Mouse (Mus musculus) cerebellum, postnatal 14 days (tissue): ENCODE measurements around the gene Mmp25.

Source experiments
- DNase-seq, 2 experiments: peaks; one replicate each; pipeline ENCODE4 v3.0.0; 2021; ENCODE audit warnings: mixed read lengths in 2 of 2

The Mmp25 gene

DNA sequence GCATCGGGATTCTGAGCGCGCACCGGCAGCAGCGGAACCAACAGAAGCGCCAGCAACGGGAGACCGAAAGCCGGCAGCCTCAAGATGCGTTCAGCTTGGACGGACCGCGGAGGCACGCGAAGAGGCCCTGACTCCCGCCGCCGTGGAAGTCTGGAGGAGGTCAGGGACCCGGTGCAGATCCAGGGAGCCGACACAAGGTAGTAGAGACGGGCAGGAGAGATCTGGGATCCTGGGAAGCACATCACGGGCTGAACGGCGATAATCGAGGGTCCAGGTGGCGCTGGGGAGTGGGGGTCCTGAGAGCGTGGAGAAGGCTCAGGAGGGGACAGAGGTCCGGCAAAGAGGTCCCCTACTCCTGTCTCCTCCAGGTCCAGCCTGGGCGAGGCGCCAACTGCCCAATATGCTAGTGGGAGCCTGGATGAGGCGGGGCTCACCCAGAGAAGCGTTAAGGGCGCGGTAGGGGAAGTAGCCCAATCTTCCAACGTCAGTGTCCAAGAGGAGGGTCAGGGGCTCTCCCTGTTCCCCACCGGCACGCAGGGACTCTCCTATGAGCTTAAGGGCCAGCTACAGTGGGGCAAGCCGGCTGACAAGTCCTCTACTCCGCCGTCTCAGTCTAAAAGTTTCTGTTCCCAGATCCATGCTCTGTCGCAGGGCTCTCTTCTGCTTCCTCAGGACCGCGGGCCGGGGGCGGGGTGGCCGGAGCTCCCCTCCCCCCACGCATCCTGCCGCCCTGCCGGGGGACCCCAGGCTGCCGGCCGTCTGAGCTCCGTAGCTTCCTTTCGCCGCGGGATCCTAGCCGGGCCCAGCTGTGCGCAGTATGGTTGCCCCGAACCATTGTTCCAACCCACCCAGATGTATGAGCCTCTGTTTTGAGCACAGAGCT is at the start of gene Mmp25:
Mmp25 (minus strand) TSS at position 665 of the 883 bp plus-strand sequence.
- DNase-seq = peak; percentile 30 to 59

DNA sequence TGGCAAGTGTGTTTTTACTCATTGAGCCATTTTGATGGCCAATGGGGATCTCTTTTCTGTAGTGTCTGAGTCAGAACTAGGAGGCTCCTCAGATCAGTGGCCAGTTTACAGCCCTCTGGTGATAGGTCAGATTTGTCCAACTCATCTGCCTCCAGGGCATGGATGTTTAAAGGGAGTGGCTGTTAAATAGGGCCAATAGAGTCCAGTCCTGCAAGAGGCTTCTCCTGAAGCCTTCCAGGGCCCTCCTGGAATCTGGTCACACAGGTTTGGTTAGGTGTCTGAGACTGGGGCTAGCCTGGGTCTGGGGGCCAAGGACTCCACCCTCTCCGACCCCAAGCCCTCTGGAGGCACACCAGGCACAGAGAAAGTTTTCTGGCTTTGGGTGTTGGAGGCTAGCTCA is 49.4 kb upstream of the Mmp25 start:
- DNase-seq = no peak

DNA sequence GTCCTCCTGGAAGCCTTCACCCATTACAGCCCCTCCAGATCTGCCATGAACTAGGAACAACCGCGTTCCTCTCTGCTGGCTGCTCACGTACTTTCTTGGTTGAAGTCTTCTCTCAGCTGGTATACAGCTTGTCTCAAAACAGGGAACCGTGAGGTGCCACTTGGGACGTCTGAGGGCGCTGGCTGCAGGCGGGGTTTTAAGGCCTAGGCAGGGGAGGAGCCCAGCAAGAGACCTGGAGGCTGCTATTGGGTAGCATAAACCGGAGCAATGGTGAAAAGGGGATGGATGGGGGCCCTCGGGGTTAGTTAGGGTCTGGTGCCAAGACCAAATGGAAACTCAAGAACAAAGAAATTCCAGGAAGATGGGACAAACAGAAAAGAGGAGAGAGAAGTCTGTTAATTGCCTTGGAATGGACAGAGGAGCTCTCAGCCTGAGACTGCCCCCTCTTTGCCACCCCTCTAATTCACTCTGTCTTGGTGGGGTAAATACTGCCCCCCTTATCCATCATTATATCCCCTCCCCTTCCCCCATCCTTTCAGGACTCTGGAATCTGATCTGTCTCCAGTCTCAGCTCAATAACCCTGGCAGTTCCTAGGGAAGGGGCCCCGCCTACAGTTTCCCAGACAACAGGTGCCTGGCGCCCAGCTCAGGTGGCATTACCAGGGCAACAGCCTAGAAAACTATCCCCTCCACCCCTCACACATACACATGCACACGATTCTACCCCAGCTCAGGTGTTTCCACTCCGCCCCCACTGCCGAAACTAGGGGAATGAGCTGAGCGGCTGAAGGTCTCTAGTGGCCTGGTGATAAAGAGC is 39.0 kb upstream of the Mmp25 start, which contains the start of gene Cldn9:
Cldn9 (minus strand) TSS at position 171 of the 817 bp plus-strand sequence.
- no peak for DNase-seq

DNA sequence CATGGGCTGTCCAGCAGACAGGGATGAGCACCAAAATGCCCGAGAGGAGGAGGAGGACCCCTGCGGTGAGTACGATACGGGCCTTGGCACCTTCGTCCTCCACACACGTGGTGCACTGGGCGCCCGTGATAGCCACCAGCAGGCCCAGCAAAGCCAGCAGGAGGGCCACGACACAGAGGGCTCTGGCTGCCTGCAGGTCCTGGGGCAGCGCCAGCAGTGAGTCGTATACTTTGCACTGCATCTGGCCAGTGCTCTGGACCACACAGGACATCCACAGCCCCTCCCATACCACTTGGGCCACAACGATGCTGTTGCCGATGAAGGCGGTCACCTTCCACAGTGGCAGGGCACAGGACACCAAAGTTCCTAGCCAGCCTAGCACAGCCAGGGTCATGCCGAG is 38.1 kb upstream of the Mmp25 start:
- peak in 1 of 2 experiments; percentile 34 for DNase-seq

DNA sequence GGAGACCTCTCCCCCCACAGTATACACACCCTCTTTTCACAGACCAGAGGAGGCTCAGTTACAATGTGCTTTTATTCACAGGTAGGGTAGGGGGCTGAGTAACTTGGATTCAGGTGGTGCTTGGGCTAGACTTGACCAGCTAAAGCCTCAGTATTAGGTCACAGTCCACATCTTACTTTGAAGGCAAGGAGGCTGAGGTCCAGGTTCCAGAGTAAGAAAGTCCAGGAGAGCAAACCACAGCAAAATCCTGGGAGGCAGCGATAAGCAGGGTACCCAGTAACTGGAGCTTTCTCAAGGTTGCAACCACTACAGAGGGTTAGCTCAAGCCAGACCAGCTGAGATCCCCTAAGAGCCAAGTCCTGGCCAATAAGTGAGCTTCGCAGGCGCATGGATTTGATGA is 37.5 kb upstream of the Mmp25 start:
- no peak for DNase-seq

DNA sequence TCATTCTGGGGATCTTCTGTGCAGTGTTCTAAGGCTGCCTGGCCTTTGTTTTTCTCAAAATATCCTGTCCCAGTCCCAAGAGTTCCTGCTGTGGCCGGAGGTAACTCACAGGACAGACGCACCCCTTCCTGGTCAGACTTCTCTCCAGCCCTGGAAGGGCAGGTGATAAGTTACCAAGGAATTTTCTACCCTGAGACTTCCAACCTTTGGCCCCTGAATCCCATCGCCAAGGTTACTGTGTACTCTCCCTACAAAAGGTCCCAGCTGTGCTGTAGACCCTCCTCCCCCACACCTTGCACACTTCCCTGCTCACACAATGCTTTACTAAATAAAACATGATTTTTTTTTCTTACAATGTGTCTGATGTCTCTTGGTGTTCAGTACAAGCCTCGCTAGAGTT is 37.0 kb upstream of the Mmp25 start:
- no peak for DNase-seq

DNA sequence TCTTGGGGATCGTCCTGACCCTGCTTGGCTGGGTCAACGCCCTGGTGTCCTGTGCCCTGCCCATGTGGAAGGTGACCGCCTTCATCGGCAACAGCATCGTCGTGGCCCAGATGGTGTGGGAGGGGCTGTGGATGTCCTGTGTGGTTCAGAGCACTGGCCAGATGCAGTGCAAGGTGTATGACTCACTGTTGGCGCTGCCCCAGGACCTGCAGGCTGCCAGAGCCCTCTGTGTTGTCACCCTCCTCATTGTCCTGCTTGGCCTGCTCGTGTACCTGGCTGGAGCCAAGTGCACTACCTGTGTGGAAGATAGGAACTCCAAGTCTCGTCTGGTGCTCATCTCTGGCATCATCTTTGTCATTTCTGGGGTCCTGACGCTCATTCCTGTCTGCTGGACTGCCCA is 36.0 kb upstream of the Mmp25 start:
- no peak for DNase-seq

DNA sequence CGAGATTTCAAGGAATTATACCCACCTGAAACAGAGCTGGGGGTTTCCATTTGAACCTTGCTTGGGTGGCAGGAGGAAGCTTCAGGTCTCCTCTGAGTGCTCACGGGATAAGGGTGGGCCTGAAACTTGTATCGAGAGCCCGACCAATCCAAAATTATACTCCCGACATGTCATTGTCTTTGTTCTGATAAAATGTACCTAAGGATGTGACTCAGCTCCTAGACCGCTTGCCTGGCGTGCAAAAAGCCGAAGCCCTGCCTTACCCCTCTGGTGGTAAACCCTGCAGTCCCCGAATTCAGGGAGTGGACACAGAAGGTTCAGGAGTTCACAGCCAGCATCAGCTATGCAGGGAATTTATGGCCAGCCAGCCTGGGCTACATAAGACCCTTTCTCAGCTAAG is 35.3 kb upstream of the Mmp25 start:
- DNase-seq = no peak

DNA sequence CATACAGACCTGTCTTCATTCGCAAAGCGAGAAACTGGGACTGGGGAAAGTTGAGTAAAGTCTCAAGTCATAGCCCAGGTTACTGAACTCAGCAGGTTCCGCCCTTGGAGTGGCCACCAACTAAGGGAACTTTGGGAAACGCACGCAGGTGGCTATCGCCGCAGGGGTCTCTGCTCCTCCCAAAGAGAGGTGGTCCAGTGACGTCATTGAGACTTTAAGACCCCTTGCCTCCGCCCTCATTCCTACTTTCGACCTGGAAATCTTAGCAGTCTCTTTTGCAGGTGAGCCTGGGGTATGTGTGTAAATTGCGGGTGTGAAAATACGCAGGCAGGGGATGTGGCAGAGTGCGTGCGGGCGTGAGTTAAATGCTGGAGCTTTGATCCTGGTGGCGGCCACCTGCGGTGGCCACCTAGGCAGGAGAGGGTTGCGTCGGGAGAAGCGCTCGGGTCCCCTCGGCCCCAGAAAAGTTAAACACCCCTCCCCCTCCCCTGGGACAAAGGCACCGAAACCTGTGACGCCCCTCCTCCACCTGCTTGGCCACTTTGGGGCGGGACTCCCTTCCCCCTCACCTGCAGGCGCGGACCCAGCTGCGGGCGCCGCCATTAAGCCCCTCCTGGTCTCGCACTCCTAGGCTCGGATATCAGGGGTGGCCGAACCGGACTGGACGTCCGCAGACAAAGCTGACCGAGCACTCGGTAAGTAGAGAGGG is 34.2 kb upstream of the Mmp25 start, which contains the start of gene Cldn6:
Cldn6 (plus strand) TSS at position 123 of the 709 bp plus-strand sequence.
- peak in 1 of 2 experiments; percentile 14 for DNase-seq

DNA sequence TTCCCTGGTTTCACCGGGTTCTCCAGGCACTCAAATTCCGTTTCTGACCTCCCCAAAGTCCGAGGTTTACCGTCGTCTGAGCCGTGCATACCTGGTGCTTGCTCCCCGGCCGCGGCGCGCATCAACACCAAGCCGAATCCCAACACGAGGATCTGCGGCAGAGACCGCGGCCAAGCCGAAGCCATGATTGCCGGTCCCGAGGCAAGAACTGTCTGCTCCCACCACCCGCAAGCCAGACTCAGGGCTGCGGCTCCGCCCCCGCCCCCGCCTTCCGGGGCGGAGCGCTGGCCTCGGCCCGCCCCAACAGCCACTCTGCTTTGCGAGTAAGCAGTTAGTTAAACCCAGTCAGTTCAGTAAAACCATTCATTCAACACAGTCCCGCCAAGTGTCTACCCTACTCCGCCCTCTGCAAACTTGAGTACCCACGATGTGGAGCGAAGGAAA is 32.2 kb upstream of the Mmp25 start, which contains the start of gene Tnfrsf12a:
Tnfrsf12a (minus strand) TSS at position 233 of the 444 bp plus-strand sequence.
- DNase-seq = peak; percentile 81 to 88

DNA sequence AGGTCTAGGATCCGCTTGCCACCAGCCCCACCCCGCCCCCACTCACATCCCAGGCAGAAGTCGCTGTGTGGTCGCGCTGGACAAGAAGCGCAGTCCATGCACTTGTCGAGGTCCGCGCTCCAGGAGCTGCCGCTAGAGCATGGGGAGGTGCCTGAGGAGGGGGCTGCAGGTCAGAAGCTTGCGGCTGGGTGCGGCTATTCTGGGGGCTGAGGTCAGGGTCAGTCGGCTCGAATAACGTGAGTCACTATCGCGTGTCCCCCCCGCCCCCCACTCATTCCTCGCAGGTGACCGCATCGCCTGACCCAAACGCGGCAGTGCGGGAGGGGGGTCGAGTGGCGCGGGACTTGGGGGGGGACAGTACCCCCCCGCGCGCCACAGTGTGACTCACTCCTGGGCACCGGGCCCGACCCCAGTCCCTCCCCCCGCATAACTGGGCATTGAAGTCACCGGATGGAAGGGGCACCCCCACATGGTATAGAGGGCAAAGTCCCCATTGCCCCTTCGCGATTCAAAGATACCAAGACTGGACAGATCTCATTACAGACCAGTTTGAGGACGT is 31.5 kb upstream of the Mmp25 start:
- DNase-seq = peak; percentile 63 to 68

DNA sequence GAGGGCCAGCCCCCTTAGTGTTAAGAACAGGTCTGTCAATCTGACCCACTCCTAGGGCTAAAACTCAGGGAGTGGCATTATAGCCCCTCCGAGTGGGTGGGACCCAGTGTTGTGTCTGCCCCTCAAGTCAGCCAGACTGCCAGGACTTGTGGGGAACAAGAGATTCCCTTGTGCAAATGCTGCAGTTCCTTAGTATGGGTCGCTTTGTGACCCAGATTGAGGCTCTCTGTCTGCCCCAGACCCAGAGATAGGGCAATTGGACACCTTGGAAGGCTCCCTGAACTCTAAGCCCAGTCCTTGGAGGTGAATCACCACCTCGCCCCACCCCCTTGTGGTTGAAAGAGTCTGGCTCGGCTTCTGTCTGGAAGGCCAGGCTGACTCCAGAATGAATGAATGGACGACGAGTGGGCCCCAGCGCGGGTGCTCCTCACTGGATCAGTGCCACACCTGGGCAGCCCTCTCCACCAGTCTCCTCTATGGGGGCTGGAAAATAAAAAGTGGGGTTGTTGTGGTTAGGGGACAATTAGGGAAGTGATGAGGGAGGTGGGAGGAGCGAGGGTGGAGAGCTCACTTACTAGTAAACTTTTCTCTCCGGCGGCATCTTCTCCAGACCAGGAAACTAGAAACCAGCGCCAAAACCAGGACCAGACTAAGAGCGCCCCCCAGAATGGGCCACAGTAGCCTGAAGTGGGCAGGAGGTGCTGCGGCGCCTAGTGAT is 30.6 kb upstream of the Mmp25 start:
- peak; percentile 58 to 69 for DNase-seq

DNA sequence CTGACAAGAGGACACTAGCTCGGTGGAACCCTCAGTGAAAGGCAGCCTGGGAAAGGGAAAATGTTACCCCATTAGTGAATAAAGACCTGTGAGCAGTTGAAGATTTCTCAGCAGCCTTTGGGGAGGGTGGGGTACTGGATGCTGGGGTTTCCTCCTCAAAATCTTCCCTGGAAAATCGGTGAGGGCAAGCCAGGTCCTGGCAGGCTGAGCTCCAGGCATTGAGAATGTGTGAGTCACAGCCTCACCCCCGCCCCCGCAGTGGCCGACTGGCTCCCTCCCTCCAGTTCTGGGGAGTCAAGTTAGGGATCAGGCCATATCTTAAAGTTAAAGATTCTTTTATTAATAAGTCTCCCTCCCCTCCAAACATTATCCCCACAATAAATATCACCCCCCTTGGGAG is 30.1 kb upstream of the Mmp25 start:
- peak; percentile 57 to 63 for DNase-seq

DNA sequence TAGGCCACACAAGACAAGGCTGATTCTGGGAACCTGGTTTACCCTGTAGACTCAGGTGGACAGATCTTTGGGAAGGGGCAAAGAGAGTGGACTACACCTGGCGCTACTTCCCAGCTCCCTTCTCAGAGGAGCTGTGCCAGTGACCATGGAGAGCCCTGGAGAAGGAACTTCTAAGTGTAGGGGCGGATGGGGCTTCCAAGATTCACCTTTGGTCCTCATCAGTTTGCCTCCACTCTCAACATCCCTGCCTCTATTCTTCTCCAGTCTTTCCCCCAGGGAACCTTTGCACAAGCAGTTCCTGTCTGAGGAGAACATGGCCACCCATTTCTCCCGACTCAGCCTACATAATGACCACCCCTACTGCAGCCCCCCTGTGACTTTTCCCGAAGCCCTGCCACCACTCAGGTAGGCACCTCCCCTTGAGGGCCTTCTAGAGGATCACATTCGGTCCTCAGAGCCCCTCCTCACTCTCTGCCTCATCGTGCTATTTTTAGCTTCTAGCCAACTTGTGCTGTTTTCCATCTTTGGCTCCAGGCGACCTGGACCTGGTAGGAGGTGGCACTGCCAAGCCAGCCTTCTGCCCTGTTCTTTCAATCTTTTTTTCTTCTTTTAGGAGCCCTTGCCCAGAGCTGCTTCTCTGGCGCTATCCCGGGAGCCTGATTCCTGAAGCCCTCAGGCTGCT is 29.3 kb upstream of the Mmp25 start:
- DNase-seq = peak; percentile 74 to 77

DNA sequence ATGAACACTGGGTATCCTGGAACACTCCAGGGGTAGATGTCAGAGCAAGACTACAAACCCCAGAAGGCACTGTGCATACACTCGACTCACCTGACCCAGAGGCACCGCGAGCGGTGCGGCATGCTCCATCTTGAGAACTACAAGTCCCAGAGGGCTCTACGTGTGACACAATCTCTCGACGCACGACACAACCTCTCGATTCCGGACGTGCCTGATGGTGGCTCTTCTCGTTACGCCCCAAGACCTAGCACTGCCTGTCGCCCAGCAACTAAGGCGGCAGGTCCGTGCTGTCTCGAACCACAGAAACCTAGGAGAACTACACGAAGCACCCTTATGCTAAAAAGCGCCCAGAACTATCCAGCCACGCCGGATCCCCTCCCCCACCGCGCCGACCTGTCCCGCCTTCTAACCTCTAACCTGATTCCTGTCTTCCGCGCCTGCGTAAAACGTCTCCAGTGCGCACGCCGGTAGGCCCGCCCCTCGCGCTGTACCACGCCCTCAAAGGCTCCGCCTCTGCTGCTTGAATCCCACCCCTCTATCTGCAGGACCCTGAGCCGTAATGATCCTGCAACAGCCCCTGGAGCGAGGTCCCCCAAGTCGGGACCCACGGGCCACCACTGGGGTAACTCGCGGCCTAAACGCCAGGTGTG is 28.5 kb upstream of the Mmp25 start, which contains the start of the genes Hcfc1r1 and Thoc6:
Hcfc1r1 (plus strand) TSS at position 173 of the 650 bp plus-strand sequence.
Thoc6 (minus strand) TSS at position 459 of the 650 bp plus-strand sequence.
- peak; percentile 96 for DNase-seq

DNA sequence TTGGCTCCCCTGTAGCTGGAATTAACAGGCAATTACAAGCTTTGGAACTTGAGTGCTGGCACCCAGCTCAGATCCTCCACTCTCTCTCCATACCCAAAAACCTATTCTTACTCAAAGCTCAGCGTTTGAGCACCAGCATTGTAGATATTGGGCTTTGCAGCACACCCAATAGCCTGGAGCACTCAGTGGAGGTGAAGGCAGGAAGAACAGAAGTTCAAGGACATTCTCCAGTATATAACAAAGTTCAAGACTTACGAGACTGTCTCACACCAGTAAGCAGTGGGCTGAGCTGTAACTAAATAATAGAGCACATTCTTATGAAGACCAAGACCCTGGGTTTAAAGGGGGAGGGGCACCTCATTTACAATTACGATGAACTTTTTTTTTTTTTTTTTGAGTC is 27.7 kb upstream of the Mmp25 start:
- DNase-seq = no peak

DNA sequence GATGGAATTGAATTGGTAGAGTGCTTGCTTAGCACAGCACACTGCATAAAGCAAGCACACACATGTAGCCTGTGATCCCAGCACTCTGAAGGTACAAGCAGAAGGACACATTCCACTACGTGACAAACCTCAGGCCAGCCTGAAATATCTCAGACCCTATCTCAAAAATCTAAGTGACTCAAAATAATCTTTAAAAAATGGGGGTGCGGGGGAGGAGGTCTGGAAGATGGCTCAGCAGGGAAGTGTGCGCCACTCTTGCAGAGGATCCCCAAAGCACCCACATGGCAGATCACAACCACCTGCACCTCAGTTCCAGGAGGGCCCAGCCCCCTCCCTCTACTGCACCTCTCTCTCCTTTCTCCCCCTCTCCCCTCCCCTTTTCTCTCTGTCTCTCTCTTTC is 26.4 kb upstream of the Mmp25 start:
- DNase-seq = no peak

DNA sequence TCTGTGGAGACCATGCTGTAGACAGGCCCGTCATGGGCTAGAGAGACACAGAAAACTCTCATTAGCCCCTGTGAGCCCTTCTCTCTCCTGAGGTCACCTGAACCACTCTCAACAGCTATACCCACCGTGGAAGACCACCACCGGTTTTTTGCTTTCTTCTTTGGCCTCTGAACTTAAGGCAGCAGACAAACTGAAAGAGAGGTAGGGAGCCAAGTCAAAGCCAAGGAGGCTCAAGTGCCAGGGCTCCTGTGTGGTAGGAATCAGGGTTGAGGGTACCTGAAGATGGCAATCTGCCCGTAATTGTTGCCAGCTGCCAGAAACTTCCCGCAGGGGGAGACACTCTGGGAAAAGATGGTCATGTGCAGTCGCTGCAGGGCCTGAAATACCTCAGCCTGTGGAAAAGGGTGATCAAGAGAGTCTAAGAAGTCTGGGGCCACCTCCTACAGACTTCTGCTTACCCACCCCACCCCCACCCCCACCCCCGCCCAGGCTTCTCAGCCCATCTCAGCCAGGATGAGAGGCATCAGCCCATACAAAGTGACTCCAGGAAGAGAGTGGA is 25.5 kb upstream of the Mmp25 start:
- no peak for DNase-seq

DNA sequence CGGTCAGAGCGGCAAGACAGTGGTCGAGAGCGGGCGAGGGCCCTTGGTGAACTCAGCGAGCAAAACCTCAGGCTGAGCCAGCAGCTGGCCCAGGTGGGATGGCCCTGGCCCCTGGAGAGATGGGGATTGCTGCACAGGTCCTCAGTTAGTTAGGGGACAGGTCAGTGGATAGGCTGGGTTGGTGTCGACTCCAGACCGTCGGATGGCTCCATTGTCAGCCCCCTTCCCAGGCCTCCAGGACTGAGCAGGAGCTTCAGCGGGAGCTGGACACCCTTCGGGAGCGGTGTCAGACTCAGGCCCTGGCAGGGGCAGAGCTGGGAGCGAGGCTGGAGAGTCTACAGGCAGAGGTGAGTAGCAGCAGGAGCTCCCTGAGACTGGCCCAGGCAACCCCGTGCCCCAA is 20.4 kb upstream of the Mmp25 start:
- DNase-seq = no peak

DNA sequence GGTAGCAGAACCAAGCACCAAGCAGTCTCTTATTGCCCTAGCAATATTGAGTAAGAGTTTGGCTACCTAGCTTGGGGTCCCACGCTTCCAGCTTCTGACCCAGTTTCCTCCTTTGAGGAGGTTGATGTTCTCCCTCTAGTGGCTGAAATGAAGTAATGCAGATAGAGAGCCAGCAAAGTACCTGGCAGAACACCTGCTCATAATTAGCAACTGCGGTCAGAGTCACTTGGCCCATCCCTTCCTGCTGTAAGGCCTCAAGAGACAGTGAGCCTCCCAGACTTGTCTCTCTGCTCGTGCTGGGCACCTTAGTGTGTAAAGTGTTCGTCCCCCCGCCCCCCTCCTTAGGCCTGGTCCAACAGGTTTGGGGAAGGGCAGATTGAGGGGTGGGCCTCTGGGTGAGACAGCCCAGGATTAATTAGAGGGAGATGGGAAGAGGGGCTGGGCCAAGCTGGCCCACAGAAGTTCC is 19.5 kb upstream of the Mmp25 start:
- DNase-seq = peak in 1 of 2 experiments; percentile 56
